Mouse (Mus musculus): ENCODE measurements around the gene Chrnb4. TPM values are rescaled to one million over a fixed set of nuclear protein-coding genes. Genes with fewer than 3 reads are reported as not detected.

The Chrnb4 gene
- polyA plus RNA-seq, 1 experiment: 0.01 TPM

- H3K36me3 ChIP-seq (ENCODE audit: control insufficient read depth, insufficient read depth): no peaks in the 10 kb centered on the region
- H3K79me2 ChIP-seq (ENCODE audit: control insufficient read depth, insufficient read depth): no peaks in the 10 kb centered on the region
- H3K4me2 ChIP-seq (ENCODE audit: low read depth): no peak within 1 kb of the TSS
- peaks cover 26% of the 10 kb centered on the region for H3K27me3 ChIP-seq (ENCODE audit: control insufficient read depth, insufficient read depth, insufficient read length)
- no peak within 1 kb of the TSS for H3K4me3 ChIP-seq
- TF ChIP-seq REST (IDR thresholded peaks at IDR 0.05; ENCODE audit: insufficient read depth, insufficient read length) (peak; percentile 80), POLR2A (IDR thresholded peaks at IDR 0.05; ENCODE audit: insufficient read length, low read depth) (no peak)
- no peak within 1 kb of the TSS for H3ac ChIP-seq (ENCODE audit: control insufficient read depth, insufficient read length)
Observed at GRCm38 (mm10) chr9:55026275-55026663, 22.3 kb downstream of the Chrnb4 start, which contains the start of gene Chrna3. Gene Chrna3 (minus strand): TSS chr9:55026562.

- H3K27me3 ChIP-seq (ENCODE audit: control insufficient read depth, insufficient read depth, insufficient read length): peaks cover 26% of the 10 kb centered on the region
- H3K4me3 ChIP-seq: no peak overlapping the region
- no peaks in the 10 kb centered on the region for H3K36me3 ChIP-seq (ENCODE audit: control insufficient read depth, insufficient read depth)
- TF ChIP-seq MAX (IDR thresholded peaks at IDR 0.05; ENCODE audit: low read depth) (no peak), E2F4 (IDR thresholded peaks at IDR 0.05; ENCODE audit: insufficient read depth) (no peak), MYOG (IDR thresholded peaks at IDR 0.05; ENCODE audit: control insufficient read depth in 1 of 3, insufficient read depth in 1 of 3, insufficient read length in 2 of 3, low read depth in 2 of 3) (no peak), MYOD1 (IDR thresholded peaks at IDR 0.05; ENCODE audit: control insufficient read depth in 1 of 3, insufficient read length in 2 of 3, low read depth in 2 of 3) (no peak), POLR2AphosphoS2 (IDR thresholded peaks at IDR 0.05; ENCODE audit: insufficient read length, low read depth) (no peak), TCF12 (IDR thresholded peaks at IDR 0.05; ENCODE audit: insufficient read depth, poor library complexity, severe bottlenecking) (no peak), SRF (IDR thresholded peaks at IDR 0.05; ENCODE audit: control insufficient read depth, insufficient read length, low read depth) (no peak), REST (IDR thresholded peaks at IDR 0.05; ENCODE audit: insufficient read depth, insufficient read length) (no peak), TCF3 (IDR thresholded peaks at IDR 0.05; ENCODE audit: insufficient read length, low read depth) (no peak), USF1 (IDR thresholded peaks at IDR 0.05; ENCODE audit: low read depth) (no peak), POLR2A (IDR thresholded peaks at IDR 0.05; ENCODE audit: insufficient read length, low read depth) (no peak), CEBPB (IDR thresholded peaks at IDR 0.05; ENCODE audit: insufficient read depth, poor library complexity, severe bottlenecking) (no peak)
- H3ac ChIP-seq (ENCODE audit: control insufficient read depth, insufficient read length): no peak overlapping the region
- no peaks in the 10 kb centered on the region for H3K79me2 ChIP-seq (ENCODE audit: control insufficient read depth, insufficient read depth)
- H3K4me2 ChIP-seq (ENCODE audit: low read depth): no peak overlapping the region
Observed at GRCm38 (mm10) chr9:55025534-55026274, 22.9 kb downstream of the Chrnb4 start.

- no peak overlapping the region for H3ac ChIP-seq (ENCODE audit: control insufficient read depth, insufficient read length)
- H3K79me2 ChIP-seq (ENCODE audit: control insufficient read depth, insufficient read depth): no peaks in the 10 kb centered on the region
- no peak overlapping the region for H3K4me2 ChIP-seq (ENCODE audit: low read depth)
- H3K27me3 ChIP-seq (ENCODE audit: control insufficient read depth, insufficient read depth, insufficient read length): peaks cover 26% of the 10 kb centered on the region
- TF ChIP-seq MYOG (IDR thresholded peaks at IDR 0.05; ENCODE audit: control insufficient read depth in 1 of 3, insufficient read depth in 1 of 3, insufficient read length in 2 of 3, low read depth in 2 of 3) (no peak), TCF12 (IDR thresholded peaks at IDR 0.05; ENCODE audit: insufficient read depth, poor library complexity, severe bottlenecking) (no peak), TCF3 (IDR thresholded peaks at IDR 0.05; ENCODE audit: insufficient read length, low read depth) (no peak), MAX (IDR thresholded peaks at IDR 0.05; ENCODE audit: low read depth) (no peak), POLR2AphosphoS2 (IDR thresholded peaks at IDR 0.05; ENCODE audit: insufficient read length, low read depth) (no peak), POLR2A (IDR thresholded peaks at IDR 0.05; ENCODE audit: insufficient read length, low read depth) (no peak), USF1 (IDR thresholded peaks at IDR 0.05; ENCODE audit: low read depth) (no peak), CEBPB (IDR thresholded peaks at IDR 0.05; ENCODE audit: insufficient read depth, poor library complexity, severe bottlenecking) (no peak), REST (IDR thresholded peaks at IDR 0.05; ENCODE audit: insufficient read depth, insufficient read length) (no peak), E2F4 (IDR thresholded peaks at IDR 0.05; ENCODE audit: insufficient read depth) (no peak), SRF (IDR thresholded peaks at IDR 0.05; ENCODE audit: control insufficient read depth, insufficient read length, low read depth) (no peak), MYOD1 (IDR thresholded peaks at IDR 0.05; ENCODE audit: control insufficient read depth in 1 of 3, insufficient read length in 2 of 3, low read depth in 2 of 3) (no peak)
- H3K36me3 ChIP-seq (ENCODE audit: control insufficient read depth, insufficient read depth): no peaks in the 10 kb centered on the region
- no peak overlapping the region for H3K4me3 ChIP-seq
Observed at GRCm38 (mm10) chr9:55023902-55024583, 24.5 kb downstream of the Chrnb4 start.

GRCm38 (mm10) chr9:55023326-55023725 is 25.3 kb downstream of the Chrnb4 start:
- Histone ChIP-seq H3K27me3 (ENCODE audit: control insufficient read depth, insufficient read depth, insufficient read length) (peaks cover 26% of the 10 kb centered on the region), H3K4me3 (no peak overlapping the region), H3ac (ENCODE audit: control insufficient read depth, insufficient read length) (no peak overlapping the region), H3K36me3 (ENCODE audit: control insufficient read depth, insufficient read depth) (no peaks in the 10 kb centered on the region), H3K79me2 (ENCODE audit: control insufficient read depth, insufficient read depth) (no peaks in the 10 kb centered on the region), H3K4me2 (ENCODE audit: low read depth) (no peak overlapping the region)
- TF ChIP-seq MAX (IDR thresholded peaks at IDR 0.05; ENCODE audit: low read depth): no peak
- TF ChIP-seq MYOD1 (IDR thresholded peaks at IDR 0.05; ENCODE audit: control insufficient read depth in 1 of 3, insufficient read length in 2 of 3, low read depth in 2 of 3): no peak
- no peak for TF ChIP-seq USF1 (IDR thresholded peaks at IDR 0.05; ENCODE audit: low read depth)
- no peak for TF ChIP-seq TCF3 (IDR thresholded peaks at IDR 0.05; ENCODE audit: insufficient read length, low read depth)
- no peak for TF ChIP-seq E2F4 (IDR thresholded peaks at IDR 0.05; ENCODE audit: insufficient read depth)
- no peak for TF ChIP-seq MYOG (IDR thresholded peaks at IDR 0.05; ENCODE audit: control insufficient read depth in 1 of 3, insufficient read depth in 1 of 3, insufficient read length in 2 of 3, low read depth in 2 of 3)
- TF ChIP-seq POLR2A (IDR thresholded peaks at IDR 0.05; ENCODE audit: insufficient read length, low read depth): no peak
- no peak for TF ChIP-seq TCF12 (IDR thresholded peaks at IDR 0.05; ENCODE audit: insufficient read depth, poor library complexity, severe bottlenecking)
